8 mouse cellular contexts compared by ENCODE assay signal in the genomic region with DNA sequence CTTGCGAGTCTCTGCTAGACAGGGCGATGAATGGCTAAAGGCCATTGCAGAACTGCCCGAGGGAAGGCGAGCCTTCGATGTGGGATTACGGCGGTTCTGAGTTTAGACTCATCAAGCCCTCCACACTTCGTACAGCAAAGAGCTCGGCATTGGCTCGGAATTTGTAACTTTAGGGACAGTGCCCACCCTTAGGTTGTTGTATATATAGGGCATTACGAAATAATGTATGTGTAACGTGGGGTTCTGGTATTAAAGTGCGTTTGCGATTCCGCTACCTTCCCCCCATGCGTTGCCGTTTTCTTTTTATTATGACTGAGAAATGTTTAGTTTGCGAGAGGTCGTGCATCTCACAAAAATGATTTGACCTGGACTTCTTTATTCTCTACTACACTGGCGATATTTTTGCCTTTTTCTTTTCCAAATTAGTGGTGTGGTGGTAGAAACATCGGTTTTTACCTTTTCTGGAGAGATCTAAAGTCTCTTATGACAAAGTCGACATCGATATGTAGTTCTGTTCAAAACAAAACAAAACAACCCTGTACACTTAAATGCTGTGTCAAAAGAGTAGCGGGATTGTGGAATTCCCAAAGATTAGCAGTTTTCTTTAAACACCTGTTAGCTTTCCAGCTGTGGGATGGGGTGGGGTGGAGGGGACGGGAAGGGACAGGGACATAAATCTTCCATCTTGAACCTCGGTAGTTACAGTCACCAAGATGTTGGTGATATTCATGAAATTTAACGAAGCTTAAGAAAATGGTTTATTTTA. TPM values are rescaled to one million over a fixed set of nuclear protein-coding genes. Genes with fewer than 3 reads are reported as not detected.
DNase-seq lines count a peak whose midpoint lies in the region; ATAC-seq lines count a peak whose summit lies in the region.
"Not testable (repeated sequence)": the region's sequence is repeated elsewhere in the genome, so short reads cannot be mapped to it uniquely, and the experiment has no call there.

No protein-coding gene starts in this region.

- H3K4me3 ChIP-seq in brown adipose tissue, adult 24 weeks (ENCODE audit: insufficient read depth, low read depth, low read length): peak overlapping the region; percentile 51
- H3K4me3 ChIP-seq in forebrain, embryonic 10.5 days: peak overlapping the region; percentile 59
- peak overlapping the region; percentile 35 to 52; a peak in 3 of 4 replicates for H3K4me3 ChIP-seq in heart, embryonic 14.5 days (ENCODE audit: control insufficient read depth in 1 of 2, insufficient read depth in 1 of 2, low read depth in 1 of 2, low read length in 2 of 2)
- peak overlapping the region; percentile 33 for H3K4me3 ChIP-seq in intestine, embryonic 15.5 days (replicated peaks)
- H3K4me3 ChIP-seq in limb, embryonic 15.5 days: peak overlapping the region; percentile 41
- peak overlapping the region; percentile 89 for H3K4me3 ChIP-seq in megakaryocyte, embryonic 14.5 days (replicated peaks)
- peak overlapping the region; percentile 29 for H3K4me3 ChIP-seq in neural tube, embryonic 14.5 days (ENCODE audit: low read depth, low read length)

- H3K4me2 ChIP-seq in heart, embryonic 14.5 days (ENCODE audit: low read length): peak overlapping the region; percentile 89
- H3K4me2 ChIP-seq in intestine, embryonic 15.5 days (replicated peaks): peak overlapping the region; percentile 62
- H3K4me2 ChIP-seq in limb, embryonic 15.5 days: peak overlapping the region; percentile 55
- H3K4me2 ChIP-seq in neural tube, embryonic 14.5 days (ENCODE audit: low read depth, low read length): peak overlapping the region; percentile 79

- WGBS in forebrain, embryonic 10.5 days: 10% methylated on average over 15 of the region's 27 CpGs
- WGBS in heart, embryonic 14.5 days: 8% methylated on average over 12 of the region's 27 CpGs
- WGBS in intestine, embryonic 15.5 days: 5% methylated on average over 15 of the region's 27 CpGs
- WGBS in limb, embryonic 15.5 days: 7% methylated on average over 15 of the region's 27 CpGs
- 8% methylated on average over 13 of the region's 27 CpGs for WGBS in neural tube, embryonic 14.5 days

- not testable (repeated sequence) for H3K9me3 ChIP-seq in forebrain, embryonic 10.5 days; heart, embryonic 14.5 days (ENCODE audit: control insufficient read depth, low read length); intestine, embryonic 15.5 days; limb, embryonic 15.5 days; neural tube, embryonic 14.5 days (ENCODE audit: control insufficient read depth, low read length)
- peaks cover 13% of the 10 kb centered on the region; the same call in 1 of the 2 replicates for H3K9me3 ChIP-seq in megakaryocyte, embryonic 14.5 days

- H3K4me1 ChIP-seq in brown adipose tissue, adult 24 weeks (ENCODE audit: control insufficient read depth, insufficient read depth, insufficient read length, low read length); heart, embryonic 14.5 days (ENCODE audit: control insufficient read depth in 2 of 2, insufficient read depth in 2 of 2, low read length in 2 of 2); intestine, embryonic 15.5 days (replicated peaks); limb, embryonic 15.5 days; megakaryocyte, embryonic 14.5 days; neural tube, embryonic 14.5 days (ENCODE audit: control insufficient read depth, insufficient read depth, low read length): not testable (repeated sequence)
- peaks cover 14% of the 10 kb centered on the region for H3K4me1 ChIP-seq in forebrain, embryonic 10.5 days

- not testable (repeated sequence) for H3K27me3 ChIP-seq in forebrain, embryonic 10.5 days (ENCODE audit: poor library complexity, severe bottlenecking); heart, embryonic 14.5 days (ENCODE audit: control insufficient read depth, insufficient read depth, low read length); intestine, embryonic 15.5 days (replicated peaks); limb, embryonic 15.5 days; megakaryocyte, embryonic 14.5 days (replicated peaks); neural tube, embryonic 14.5 days (ENCODE audit: control insufficient read depth, insufficient read depth, low read length)

- peak overlapping the region; percentile 74 for H3K9ac ChIP-seq in heart, embryonic 14.5 days (ENCODE audit: low read length)
- H3K9ac ChIP-seq in intestine, embryonic 15.5 days: peak overlapping the region; percentile 3; the same call in 1 of the 2 replicates
- H3K9ac ChIP-seq in limb, embryonic 15.5 days: not testable (repeated sequence)
- H3K9ac ChIP-seq in neural tube, embryonic 14.5 days (replicated peaks; ENCODE audit: low read depth, low read length): peak overlapping the region; percentile 39; the same call in 1 of the 2 replicates

- H3K27ac ChIP-seq in brown adipose tissue, adult 24 weeks (replicated peaks; ENCODE audit: low read depth, low read length); forebrain, embryonic 10.5 days; heart, embryonic 14.5 days (replicated peaks in 1 of 2; ENCODE audit: control insufficient read depth in 1 of 2, insufficient read depth in 1 of 2, low read depth in 2 of 2, low read length in 2 of 2); intestine, embryonic 15.5 days; limb, embryonic 15.5 days; neural tube, embryonic 14.5 days (ENCODE audit: low read depth, low read length): not testable (repeated sequence)

- DNase-seq in forebrain, embryonic 10.5 days (ENCODE audit: extremely low spot score, low spot score): not testable (repeated sequence)

- ATAC-seq in CD4-positive, CD25-positive, alpha-beta regulatory T cell, adult 4 months: peak; percentile 26
- not testable (repeated sequence) for ATAC-seq in heart, embryonic 14.5 days (ENCODE audit: insufficient number of reproducible peaks, insufficient read depth, low FRiP score, low read depth); intestine, embryonic 15.5 days; neural tube, embryonic 14.5 days (ENCODE audit: low read depth)
- ATAC-seq in limb, embryonic 15.5 days (ENCODE audit: insufficient number of reproducible peaks, low FRiP score, low TSS enrichment, low read depth): peak; percentile 37; the same call in 1 of the 2 replicates

- not testable (repeated sequence) for H3K36me3 ChIP-seq in forebrain, embryonic 10.5 days (replicated peaks); heart, embryonic 14.5 days (ENCODE audit: control insufficient read depth, insufficient read depth, low read length); intestine, embryonic 15.5 days; limb, embryonic 15.5 days; megakaryocyte, embryonic 14.5 days (replicated peaks; ENCODE audit: low read length); neural tube, embryonic 14.5 days (ENCODE audit: control insufficient read depth, insufficient read depth, low read length)

RNA-seq across cellular contexts. Expression of a gene that starts 0.5 kb away (rescaled TPM):
- polyA plus RNA-seq in CD4-positive, CD25-positive, alpha-beta regulatory T cell, adult 4 months (2017; shearing (Covaris generic)): 10 to 100 TPM in 1 of 2 experiments, 1 to 10 TPM in 1; 9.5 to 10.8 TPM
- 3.8 TPM in 1 of 2 replicates, not detected in the other for polyA plus RNA-seq in brown adipose tissue, adult 24 weeks (2012; ENCODE audit: insufficient read depth, insufficient read length, missing spikeins)
- polyA plus RNA-seq in forebrain, embryonic 10.5 days (2016; fragmentation: Nextera tagmentation; extraction: Ambion mirVana): 3.1 and 3.3 TPM in 2 replicates
- polyA plus RNA-seq in heart, embryonic 14.5 days (2014; fragmentation: Nextera tagmentation; extraction: Ambion mirVana): 2.2 and 3.1 TPM in 2 replicates
- polyA plus RNA-seq in intestine, embryonic 15.5 days (2015; fragmentation: Nextera tagmentation; extraction: Ambion mirVana): 3.7 and 3.8 TPM in 2 replicates
- 3.8 and 3.9 TPM in 2 replicates for polyA plus RNA-seq in limb, embryonic 15.5 days (2015; fragmentation: Nextera tagmentation; extraction: Ambion mirVana)
- 0.30 TPM in 1 of 2 replicates, not detected in the other for polyA plus RNA-seq in megakaryocyte, embryonic 14.5 days (2012; ENCODE audit: insufficient read depth, low replicate concordance)
- polyA plus RNA-seq in neural tube, embryonic 14.5 days (2014; fragmentation: Nextera tagmentation; extraction: Ambion mirVana): 2.6 and 3.2 TPM in 2 replicates

Comparison
In these comparisons a context has a peak if more than half of its experiments do, and no peak if none do; other contexts are left out.
1. H3K4me3 ChIP-seq: peak in every context shown above with its lines; median percentile 89 in megakaryocyte, embryonic 14.5 days; 59 in forebrain, embryonic 10.5 days; 51 in brown adipose tissue, adult 24 weeks; 44 in heart, embryonic 14.5 days; 41 in limb, embryonic 15.5 days; 33 in intestine, embryonic 15.5 days; 29 in neural tube, embryonic 14.5 days.